Mouse (Mus musculus) left cerebral cortex, postnatal 10 days (tissue): ENCODE measurements around the gene Hsf5. TPM values are rescaled to one million over a fixed set of nuclear protein-coding genes. Genes with fewer than 3 reads are reported as not detected.

Experiments
- DNase-seq, 2 experiments: peaks; one replicate each; pipeline ENCODE4 v3.0.0; 2021 to 2022; ENCODE audit warnings: low spot score in 2 of 2, mixed read lengths in 1 of 2; ENCODE audit errors: extremely low spot score in 1 of 2
- intact Hi-C: fragments of 180-260 bp; cut with DNase I; formaldehyde crosslinking; loops from one replicate; pipeline ENCODE4 v1.15.1; 2025
- total RNA-seq, 2 experiments: library from RNA; stranded (reverse); gene quantifications; 2 replicates each; pipeline ENCODE4 v1.2.3; 2021

The Hsf5 gene
- total RNA-seq, 2 experiments from 2014 or later: 0.24 to 0.56 TPM

DNA sequence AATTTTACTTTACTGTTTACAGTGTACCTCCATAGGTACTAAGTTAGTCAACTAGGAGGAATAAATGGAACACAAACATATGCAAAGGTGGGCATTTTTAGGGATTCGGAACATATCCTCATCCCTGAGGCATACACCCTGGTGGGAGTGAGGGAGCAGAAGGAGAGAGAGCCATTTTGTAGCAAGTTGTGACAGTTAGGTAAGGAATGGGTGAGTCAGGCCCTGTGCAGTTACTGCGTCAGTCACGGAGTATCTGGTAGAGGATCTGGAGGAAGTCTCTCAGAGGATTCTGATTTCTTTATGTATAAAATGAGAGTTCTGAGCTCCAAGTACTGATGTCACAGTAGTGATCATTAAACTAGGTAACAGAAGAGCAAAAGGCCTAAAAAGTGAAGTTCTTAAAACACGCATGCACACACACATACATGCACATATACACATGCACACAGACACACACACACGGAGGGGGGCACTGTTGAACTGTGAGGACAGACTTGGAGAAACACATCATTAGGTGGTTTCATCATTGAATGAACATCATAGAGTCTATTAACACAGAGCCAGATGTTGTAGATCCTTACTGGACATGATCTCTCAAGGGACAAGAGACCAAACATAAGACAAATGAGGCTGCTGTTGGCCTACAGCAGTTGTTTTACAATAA is 29.6 kb upstream of the Hsf5 start:
- DNase-seq: no peak
- intact Hi-C loops: no loop called here

DNA sequence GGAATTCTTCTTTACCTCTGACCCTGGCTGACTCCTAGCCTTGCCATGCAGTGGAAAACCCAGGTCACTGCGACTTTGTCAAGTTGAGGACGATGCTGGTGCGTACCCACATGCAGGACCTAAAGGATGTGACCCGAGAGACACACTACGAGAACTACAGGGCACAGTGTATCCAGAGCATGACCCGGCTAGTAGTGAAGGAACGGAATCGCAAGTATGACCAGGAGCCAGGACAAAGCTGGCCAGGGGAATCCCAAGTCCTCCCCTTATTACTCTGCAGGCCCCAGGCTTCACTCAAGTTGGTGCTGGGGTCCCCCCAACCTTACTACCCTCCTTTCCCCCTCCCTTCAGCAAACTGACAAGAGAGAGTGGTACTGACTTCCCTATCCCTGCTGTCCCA is 27.4 kb upstream of the Hsf5 start:
- no peak for DNase-seq
- intact Hi-C loops: no loop called here

DNA sequence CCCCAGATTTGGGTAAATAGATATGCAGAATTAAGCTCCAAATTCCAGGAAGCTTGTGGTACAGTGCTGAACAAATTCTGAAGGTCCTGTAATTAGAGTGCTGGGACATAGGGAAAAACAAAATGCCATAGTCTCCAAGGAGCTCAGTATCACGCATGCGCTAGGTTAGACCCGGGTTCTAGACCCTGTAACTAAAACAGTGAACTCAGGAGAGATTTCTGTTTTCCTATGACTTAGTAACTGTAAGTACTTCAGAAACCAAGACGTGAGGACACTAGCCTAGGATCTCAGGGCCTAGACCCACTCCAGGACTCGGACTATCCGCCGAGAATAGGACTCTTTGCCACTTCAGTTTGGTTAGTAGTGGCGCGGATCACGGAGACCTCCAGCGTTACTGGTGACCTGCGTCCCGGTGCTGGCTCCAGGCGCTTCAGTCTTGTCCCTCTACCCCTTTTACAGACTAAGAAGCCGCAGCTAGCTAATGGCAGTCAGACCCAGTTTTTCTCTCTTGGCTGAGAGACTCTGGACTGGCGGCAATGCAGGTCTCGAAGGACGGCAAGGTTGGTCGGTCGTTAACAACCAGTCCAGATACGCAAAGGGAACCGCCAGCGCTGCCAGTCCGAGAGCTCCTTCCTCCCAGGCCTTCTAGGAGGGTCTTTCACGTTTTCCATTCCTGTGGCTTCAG is 26.0 kb upstream of the Hsf5 start:
- peak in 1 of 2 experiments; percentile 40 for DNase-seq
- intact Hi-C loops: no loop called here

DNA sequence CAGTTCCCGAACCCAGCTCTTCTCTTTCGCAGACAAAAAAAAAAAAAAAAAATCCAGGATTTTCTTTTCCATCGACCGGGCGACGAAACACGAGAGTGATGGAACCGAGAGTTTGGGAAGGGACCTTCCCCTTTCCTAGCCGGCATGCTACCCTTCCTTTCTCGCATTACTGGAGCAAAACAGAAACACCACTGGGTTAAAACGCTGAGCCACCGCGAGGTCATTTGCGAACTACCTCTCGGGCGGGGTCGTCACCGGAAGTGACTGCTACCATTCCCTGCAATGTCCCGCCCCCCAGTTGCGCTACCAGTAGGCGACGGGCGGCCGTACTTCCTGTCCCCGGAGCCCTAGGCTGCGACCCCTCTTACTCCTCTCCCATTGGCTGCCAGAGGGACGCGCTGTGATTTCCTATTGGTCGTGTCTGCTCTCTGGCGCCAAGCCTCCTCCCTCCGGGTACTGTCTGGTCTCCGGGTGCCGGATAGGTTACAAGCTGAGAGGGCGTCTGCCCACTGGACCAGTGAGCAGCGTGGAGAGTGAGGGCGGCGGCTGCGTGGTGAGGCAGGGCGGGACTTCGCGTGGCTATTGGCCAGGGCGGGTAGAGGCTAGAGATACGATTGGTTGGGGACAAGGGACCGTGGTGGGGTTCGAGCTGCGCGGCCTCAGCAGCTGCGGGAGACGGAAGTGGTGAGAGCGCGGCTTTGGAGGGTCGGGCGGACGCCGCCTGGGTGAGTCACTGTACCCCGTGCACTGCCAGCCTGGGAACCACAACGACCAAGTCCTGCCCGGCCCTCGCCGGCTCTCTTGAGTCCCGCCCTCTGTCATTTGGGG is 25.2 kb upstream of the Hsf5 start, which contains the start of gene Mtmr4:
Mtmr4 (plus strand) TSS at position 637 of the 828 bp plus-strand sequence.
- intact Hi-C loops: no loop called here
- DNase-seq: peak; percentile 100

DNA sequence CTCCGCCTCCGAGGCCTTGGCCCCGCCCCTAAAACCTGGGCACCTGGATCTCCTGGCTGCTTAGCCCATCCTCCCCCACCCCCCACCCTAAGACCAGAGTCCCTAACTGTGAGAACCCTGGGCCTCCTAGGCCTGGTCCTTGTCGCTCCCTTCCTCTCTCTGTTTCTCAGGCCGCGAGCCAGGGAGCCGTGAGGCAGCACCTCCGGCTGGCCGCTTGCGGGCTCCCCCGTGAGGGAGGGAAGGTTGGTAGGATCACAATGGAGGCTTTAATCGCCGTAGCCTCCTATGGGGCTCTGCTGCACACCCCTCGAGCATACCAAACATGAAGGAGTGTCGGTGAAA is 24.6 kb upstream of the Hsf5 start:
- intact Hi-C loops: no loop called here
- DNase-seq: no peak

DNA sequence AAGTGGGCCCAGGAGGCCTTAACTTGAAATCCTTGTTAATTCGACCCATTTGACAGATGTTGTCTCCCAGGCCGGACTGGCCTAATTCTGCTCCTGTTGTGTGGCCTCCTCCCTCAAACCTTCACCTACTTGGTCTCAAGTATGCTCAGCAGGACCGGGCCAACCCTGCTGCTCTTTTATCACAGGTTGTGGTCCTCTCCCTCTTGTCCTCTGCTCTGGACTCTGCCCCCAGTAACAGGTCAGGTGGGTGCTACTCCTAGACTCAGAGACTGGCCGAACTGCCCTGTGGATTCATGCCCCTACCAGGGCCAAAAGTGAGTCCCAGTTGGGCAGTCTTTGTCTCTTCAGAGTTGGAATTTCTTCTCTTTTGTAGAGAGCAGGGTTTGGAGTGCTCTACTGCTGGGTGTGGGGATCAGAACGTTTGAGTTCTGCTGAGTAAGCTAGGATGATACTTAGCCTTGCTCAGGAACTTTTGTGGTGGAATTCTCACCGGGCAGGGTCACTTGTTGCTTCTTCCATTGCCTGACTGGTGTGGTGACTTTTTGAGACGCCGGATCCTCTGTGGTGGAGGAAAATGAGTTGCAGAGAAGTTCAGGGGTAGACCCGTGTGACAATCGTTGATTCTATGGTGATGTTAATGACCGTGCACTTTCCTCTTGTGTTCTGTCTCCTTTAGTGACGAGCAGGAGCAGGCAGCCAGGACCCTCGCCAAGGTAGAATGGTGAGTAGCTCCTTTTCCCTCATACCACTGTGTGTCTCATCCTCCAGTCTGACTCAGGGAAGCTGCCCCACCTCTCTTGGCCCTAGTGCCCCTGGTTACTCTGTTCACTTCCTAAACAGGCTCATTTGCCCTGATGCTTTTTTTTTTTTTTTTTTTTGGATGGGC is 24.0 kb upstream of the Hsf5 start:
- intact Hi-C loops: no loop called here
- no peak for DNase-seq

DNA sequence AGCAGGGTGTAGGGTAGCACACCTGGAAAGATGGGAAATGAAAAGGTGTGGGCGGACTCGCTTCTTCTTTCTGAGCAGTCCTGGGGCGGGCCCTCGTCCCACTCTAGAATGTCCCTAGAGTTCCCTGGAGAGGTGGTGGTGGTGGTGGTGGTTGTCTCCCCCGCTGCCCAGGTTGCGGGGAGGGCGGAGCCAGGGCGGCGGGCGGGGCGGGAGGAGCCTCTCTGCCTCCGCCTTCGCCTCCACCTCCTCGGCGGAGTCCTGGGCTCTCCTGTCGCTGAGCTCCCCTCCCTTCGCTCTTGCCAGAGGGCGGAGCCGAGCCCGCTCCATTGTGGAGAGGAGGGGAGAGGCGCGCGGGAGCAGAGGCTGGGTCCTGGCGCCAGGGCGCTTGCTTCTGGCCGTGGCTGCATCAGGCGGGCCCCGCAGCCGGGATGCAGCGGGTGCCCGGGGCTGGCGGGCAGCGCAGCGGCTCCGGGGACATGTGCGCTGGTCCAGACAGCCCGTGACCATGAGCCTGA is 21.6 kb upstream of the Hsf5 start:
- peak; percentile 74 to 92 for DNase-seq
- intact Hi-C loops: no loop called here

DNA sequence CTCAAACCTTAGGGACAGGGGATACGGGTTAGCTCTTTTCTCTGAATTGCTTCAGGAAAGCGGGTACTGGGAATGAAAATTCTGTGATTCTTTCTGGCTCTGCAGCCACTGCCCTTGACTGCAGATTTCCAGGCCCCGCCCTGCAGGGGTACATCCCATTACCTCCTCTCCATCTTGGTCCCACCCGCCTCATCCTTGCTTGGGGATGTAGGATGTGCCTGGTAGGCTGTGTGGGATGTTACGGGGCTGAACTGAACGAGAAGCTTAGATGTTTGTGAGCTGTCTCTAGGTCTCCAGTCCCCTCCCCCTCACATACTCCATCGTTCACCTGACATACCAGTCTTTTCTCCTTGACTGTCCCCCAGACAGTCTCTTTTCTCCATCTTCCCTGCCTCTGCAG is 21.0 kb upstream of the Hsf5 start:
- no peak for DNase-seq
- intact Hi-C loops: no loop called here

DNA sequence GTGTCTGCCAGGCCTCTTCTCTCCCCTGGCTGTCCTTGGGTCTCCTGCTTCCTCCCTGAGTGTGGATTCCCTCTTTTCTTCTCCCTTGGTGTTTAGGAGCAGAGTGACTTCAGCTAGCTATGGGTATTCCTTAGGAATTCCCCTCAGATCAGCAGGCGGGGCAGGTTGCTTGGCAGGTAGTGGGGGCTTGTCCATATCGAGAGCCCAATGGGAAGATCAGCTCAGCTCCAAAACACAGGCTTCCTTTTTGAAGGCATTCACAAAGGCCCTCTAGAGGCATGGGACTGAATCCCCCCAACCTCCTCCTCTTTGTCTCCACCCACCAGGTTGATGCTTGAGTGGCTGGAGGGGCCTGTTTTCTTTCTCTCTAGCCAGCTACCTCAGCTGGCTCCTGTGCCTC is 20.5 kb upstream of the Hsf5 start:
- DNase-seq: no peak
- intact Hi-C loops: no loop called here

DNA sequence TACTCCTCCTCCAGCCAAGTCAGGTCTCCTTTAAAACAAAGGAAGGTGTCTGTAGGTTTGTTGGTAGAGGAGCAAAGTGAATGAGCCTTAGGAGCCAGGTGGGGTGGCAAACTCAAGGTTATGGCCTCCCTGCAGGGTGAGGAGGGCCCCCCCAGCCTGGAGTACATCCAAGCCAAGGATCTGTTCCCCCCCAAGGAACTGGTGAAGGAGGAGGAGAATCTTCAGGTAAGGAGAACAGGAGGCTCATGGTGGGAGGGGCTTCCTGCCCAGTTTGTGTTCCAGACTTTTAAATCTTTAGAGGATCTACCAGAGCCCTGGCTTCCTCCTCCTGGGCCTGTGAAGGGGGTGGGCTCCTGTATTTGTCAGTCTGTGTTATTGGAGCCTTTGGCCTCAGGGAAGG is 19.9 kb upstream of the Hsf5 start:
- intact Hi-C loops: no loop called here
- DNase-seq: no peak

DNA sequence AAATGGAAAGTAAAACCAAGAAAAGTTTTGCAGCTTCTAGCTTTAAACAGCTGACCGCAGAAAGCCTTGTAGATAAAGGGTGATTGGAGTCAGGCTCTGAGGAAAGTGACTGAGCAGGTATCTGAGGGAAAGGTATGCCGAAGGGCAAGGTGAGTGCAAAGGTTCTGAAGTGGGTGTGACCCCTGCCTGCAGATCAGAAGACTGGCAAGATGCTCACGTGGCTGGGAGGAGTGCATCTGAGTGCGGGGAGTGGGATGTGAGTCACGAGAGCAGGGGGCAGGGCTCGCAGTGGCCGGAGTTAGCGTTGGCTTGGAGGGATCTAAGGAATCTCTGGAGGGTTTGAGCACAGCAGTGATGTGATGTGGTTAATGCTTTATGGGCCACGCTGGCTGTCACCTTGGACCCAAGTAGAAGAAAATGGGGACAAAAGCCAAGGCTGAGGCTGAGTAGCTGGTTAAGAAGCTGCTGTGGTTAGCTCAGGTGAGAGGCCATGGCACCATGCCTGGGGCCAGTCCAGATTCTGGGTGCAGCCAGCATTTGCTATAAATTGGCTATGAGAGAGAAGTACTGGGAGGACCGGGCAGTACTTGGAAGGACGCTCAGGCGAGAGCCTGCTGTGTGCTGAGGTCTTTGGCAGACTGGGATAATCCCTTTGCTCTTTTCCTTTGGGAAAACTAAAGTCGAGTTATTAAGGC is 17.4 kb upstream of the Hsf5 start:
- intact Hi-C loops: no loop called here
- no peak for DNase-seq

DNA sequence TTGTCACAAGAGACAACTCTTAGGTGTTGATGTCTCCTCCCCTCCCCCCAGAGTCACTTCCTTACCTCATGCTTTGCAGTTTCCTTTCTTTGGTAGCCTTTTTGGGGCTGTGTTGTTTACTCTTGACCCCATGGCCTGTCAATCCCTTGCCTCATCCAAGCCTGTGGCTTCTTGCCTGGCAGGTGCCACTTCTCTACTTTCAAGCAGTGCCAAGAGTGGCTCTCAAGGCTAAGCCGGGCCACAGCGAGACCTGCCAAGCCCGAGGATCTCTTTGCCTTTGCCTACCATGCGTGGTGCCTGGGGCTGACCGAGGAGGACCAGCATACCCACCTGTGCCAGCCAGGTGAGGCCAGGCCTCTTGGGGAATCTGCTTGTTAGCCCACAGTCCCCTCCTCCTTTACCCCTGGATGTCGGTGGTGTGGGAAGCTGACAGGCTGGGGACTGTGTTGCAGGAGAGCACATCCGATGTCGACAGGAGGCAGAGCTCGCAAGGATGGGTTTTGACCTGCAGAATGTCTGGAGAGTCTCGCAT is 16.6 kb upstream of the Hsf5 start:
- peak in 1 of 2 experiments; percentile 27 for DNase-seq
- intact Hi-C loops: no loop called here

DNA sequence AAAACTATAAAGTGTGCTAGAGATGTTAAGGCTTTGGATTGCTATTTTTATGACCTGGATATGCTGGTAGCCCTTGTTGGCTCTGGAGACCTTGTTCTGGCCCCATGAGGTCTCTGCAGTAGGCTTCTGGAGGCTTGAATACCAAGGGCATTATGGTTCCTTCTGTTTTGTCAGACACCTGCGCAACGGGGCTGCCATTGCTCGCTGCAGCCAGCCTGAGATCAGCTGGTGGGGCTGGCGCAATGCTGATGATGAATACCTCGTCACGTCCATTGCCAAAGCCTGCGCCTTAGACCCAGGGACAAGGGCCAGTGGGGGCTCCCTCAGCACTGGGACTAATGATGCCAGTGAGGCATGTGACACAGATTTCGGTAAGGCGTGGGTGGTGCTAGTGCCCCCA is 14.7 kb upstream of the Hsf5 start:
- intact Hi-C loops: no loop called here
- no peak for DNase-seq

DNA sequence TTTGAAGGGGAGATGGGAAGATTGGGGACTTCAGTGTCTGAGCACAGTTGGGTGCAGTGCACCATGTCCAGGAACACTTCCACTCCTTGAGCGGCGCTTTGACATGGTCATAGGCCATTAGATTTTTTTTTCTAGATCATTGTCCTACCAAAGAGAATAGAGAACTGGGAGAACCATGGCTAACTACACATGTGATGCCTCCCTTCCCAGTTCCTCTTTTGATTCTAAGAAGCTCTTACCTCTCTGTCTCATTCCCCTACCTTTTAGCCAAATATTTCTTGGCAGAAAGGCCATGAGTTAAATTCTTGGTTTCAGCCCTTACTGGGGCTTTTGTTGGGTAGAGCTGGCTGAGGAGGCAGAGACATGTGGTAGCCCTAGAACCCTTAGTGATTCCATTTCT is 13.4 kb upstream of the Hsf5 start:
- intact Hi-C loops: no loop called here
- DNase-seq: no peak

DNA sequence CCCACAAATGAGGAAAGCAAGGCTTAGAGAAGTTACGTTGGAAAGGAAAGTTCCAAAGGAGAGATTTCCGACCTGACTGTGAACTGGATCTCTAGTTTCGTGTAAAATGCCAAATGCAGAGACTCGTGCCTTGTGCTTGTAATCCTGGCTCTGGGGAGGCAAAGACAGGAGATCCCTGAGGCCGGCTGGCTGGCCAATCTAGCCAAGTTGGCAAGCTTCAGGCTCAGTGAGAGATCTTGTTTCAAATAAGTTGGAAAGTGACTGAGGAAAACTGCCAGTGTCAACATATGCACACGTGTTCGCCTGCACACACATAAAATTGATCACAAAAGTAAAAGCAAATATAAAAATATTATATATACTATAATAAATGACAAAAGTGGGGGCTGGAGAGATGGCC is 7.7 kb upstream of the Hsf5 start:
- no peak for DNase-seq
- intact Hi-C loops: no loop called here

DNA sequence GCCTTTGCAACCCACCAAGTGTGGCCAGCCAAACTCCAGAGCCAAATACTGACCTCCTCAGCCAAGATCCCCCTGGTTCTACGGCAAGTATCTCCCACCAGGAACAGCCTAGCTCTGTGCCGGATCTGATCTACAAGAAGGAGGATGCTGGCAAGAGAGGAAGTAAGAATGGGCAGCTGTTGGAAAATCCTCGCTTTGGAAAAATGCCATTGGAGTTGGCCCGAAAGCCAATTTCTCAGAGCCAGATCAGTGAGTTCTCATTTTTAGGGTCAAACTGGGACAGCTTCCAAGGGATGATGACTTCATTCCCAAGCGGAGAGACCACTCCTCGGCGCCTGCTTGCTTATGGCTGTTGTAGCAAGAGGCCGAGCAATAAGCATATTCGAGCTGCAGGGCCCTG is 5.4 kb upstream of the Hsf5 start:
- intact Hi-C loops: no loop called here

DNA sequence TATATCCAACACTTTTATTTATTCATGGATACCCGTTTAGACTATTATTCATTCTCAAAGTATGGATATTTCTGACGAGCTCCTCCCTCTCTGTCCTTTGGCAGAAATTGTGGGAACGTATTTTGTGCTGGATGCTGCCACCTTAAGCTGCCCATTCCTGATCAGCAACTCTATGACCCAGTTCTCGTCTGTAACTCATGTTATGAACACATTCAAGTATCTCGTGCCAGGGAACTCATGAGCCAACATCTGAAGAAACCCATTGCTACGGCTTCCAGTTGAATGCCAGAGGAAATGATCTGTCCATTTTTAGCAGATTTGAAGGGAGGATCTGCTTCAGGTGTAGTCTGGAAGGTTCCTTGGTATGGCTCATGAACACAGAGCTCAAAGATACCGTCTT is 3.0 kb upstream of the Hsf5 start:
- no peak for DNase-seq
- intact Hi-C loops: no loop called here

More for the DNA sequence above, 5.4 kb upstream of the Hsf5 start:
- no peak for DNase-seq

DNA sequence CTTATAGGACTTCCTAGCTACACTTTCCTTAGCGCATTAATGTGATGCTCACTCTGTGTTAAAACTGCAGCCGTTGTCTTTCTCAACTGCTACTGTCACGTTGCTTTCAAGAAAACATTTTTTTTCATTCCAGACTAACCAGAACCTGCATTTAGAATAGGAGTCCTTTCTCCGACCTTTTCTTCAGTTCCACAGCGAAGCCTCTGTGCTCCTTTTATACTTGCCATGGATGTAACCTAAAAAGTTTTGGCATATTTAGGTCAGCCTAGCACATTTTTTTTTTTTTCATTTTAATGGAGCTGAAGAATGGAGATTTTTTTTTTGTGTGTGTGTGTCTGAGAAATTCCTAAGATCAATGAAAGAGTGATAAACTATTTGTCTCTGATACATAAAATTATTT is 1.4 kb upstream of the Hsf5 start:
- DNase-seq: no peak
- intact Hi-C loops: no loop called here
